23 mouse cellular contexts compared by ENCODE assay signal in the genomic region with DNA sequence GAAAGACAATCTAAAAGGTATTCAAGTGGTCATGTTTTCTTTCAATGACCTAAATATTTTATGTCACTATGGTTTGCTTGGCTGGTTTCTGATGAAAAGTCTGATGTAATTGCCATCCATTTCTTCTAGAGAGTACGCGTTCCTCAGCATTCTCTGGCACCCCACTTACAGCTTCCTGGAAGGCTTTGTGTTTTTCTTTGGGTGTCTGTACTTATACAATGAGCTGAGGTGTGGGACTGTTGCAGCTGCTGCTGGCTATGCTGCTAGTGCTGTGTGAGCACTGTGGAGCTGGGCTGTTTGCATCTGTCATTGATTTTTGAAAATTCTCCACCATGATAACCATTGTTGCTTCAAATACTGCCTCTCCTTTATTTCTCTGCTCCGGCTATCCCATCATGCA.
"Had no signal": no experiment of that assay in that cellular context is flagged by ENCODE, and none has a peak within 500 bp of the region (broad histone marks: within the 10 kb centered on the region; RNA-seq: fewer than 3 reads in every experiment).

No protein-coding gene starts in this region.

- H3K4me3 ChIP-seq: kidney, embryonic 15.5 days; limb, embryonic 12.5 days; limb, embryonic 15.5 days; megakaryocyte, embryonic 14.5 days; midbrain, embryonic 10.5 days; neural tube, embryonic 12.5 days; neural tube, embryonic 15.5 days had no signal

- H3K9ac ChIP-seq: kidney, embryonic 15.5 days; limb, embryonic 12.5 days; limb, embryonic 15.5 days; liver, embryonic 14.5 days; liver, postnatal 0 days; neural tube, embryonic 12.5 days; neural tube, embryonic 15.5 days had no signal

- H3K36me3 ChIP-seq: kidney, embryonic 15.5 days; limb, embryonic 12.5 days; limb, embryonic 15.5 days; midbrain, embryonic 10.5 days; neural tube, embryonic 12.5 days; neural tube, embryonic 15.5 days had no signal

- H3K27me3 ChIP-seq: kidney, embryonic 15.5 days; limb, embryonic 12.5 days; limb, embryonic 15.5 days; neural tube, embryonic 12.5 days; neural tube, embryonic 15.5 days had no signal

- DNase-seq: kidney, adult 2 months; kidney, postnatal 10 days; kidney, postnatal 36 days; left cerebral cortex, postnatal 4 days; liver, postnatal 0 days; midbrain, embryonic 14.5 days; right cerebral cortex, adult 18-20 months; right cerebral cortex, postnatal 14 days; right cerebral cortex, postnatal 4 days; thymus, adult 2 months; thymus, postnatal 14 days; thymus, postnatal 4 days had no signal

- ATAC-seq: intestine, postnatal 0 days; liver, postnatal 0 days had no signal

- H3K4me1 ChIP-seq: limb, embryonic 12.5 days; limb, embryonic 15.5 days; neural tube, embryonic 12.5 days had no signal

- H3K27ac ChIP-seq: kidney, embryonic 15.5 days; limb, embryonic 12.5 days; limb, embryonic 15.5 days; liver, embryonic 14.5 days; midbrain, embryonic 10.5 days; neural tube, embryonic 12.5 days; neural tube, embryonic 15.5 days; stomach, postnatal 0 days had no signal

- H3K4me2 ChIP-seq: kidney, embryonic 15.5 days; limb, embryonic 12.5 days; limb, embryonic 15.5 days; liver, embryonic 11.5 days; neural tube, embryonic 12.5 days; neural tube, embryonic 15.5 days had no signal

- H3K9me3 ChIP-seq: kidney, embryonic 15.5 days; limb, embryonic 12.5 days; limb, embryonic 15.5 days; megakaryocyte, embryonic 14.5 days; midbrain, embryonic 10.5 days; neural tube, embryonic 12.5 days; neural tube, embryonic 15.5 days had no signal
